Mouse (Mus musculus): ENCODE data around the gene Tcp11l2. TPM values are rescaled to one million over a fixed set of nuclear protein-coding genes. Genes with fewer than 3 reads are reported as not detected.
A peak's percentile ranks its signal among the peaks of the same experiment; 100 is the strongest.

The Tcp11l2 gene
- polyA plus RNA-seq, 1 experiment from 2014 or later: 36.2 TPM

- Histone ChIP-seq H3K9ac (ENCODE audit: low read length) (peak within 1 kb of the TSS; percentile 71), H3K27ac (replicated peaks in 1 of 2; ENCODE audit: control insufficient read depth in 1 of 2, insufficient read depth in 1 of 2, low read depth in 2 of 2, low read length in 2 of 2) (peak within 1 kb of the TSS; percentile 91 to 92), H3K4me3 (ENCODE audit: control insufficient read depth in 1 of 2, insufficient read depth in 1 of 2, low read depth in 1 of 2, low read length in 2 of 2) (peak within 1 kb of the TSS; percentile 58 to 75), H3K36me3 (ENCODE audit: control insufficient read depth, insufficient read depth, low read length) (no peaks in the 10 kb centered on the region), H3K4me2 (ENCODE audit: low read length) (peak within 1 kb of the TSS; percentile 78), H3K9me3 (ENCODE audit: control insufficient read depth, low read length) (no peaks in the 10 kb centered on the region), H3K27me3 (ENCODE audit: control insufficient read depth, insufficient read depth, low read length) (no peaks in the 10 kb centered on the region), H3K4me1 (ENCODE audit: control insufficient read depth in 2 of 2, insufficient read depth in 2 of 2, low read length in 2 of 2) (peaks cover 0 to 7% of the 10 kb centered on the region in 2 experiments; a peak in 2 of 4 replicates)
- ATAC-seq (ENCODE audit: insufficient number of reproducible peaks, insufficient read depth, low FRiP score, low read depth): peak; percentile 92
- 5% methylated on average over 53 of the region's 53 CpGs for WGBS
These were observed 45.7 kb downstream of the Tcp11l2 start, which contains the start of gene Polr3b for GRCm38 (mm10) chr10:84621826-84622790. Polr3b (plus strand) TSS chr10:84622292.

GRCm38 (mm10) chr10:84631182-84631581 is 54.8 kb downstream of the Tcp11l2 start:
- no peak overlapping the region for H3K27ac ChIP-seq (replicated peaks in 1 of 2; ENCODE audit: control insufficient read depth in 1 of 2, insufficient read depth in 1 of 2, low read depth in 2 of 2, low read length in 2 of 2)
- no peaks in the 10 kb centered on the region for H3K27me3 ChIP-seq (ENCODE audit: control insufficient read depth, insufficient read depth, low read length)
- no peak overlapping the region for H3K4me2 ChIP-seq (ENCODE audit: low read length)
- H3K36me3 ChIP-seq (ENCODE audit: control insufficient read depth, insufficient read depth, low read length): peaks cover 66% of the 10 kb centered on the region
- no peaks in the 10 kb centered on the region for H3K9me3 ChIP-seq (ENCODE audit: control insufficient read depth, low read length)
- H3K4me1 ChIP-seq (ENCODE audit: control insufficient read depth in 2 of 2, insufficient read depth in 2 of 2, low read length in 2 of 2): no peaks in the 10 kb centered on the region
- 67% methylated on average over 5 of the region's 5 CpGs for WGBS
- no peak overlapping the region for H3K4me3 ChIP-seq (ENCODE audit: control insufficient read depth in 1 of 2, insufficient read depth in 1 of 2, low read depth in 1 of 2, low read length in 2 of 2)
- H3K9ac ChIP-seq (ENCODE audit: low read length): no peak overlapping the region
- ATAC-seq (ENCODE audit: insufficient number of reproducible peaks, insufficient read depth, low FRiP score, low read depth): no peak

- WGBS: 91% methylated on average over 4 of the region's 4 CpGs
- Histone ChIP-seq H3K27ac (replicated peaks in 1 of 2; ENCODE audit: control insufficient read depth in 1 of 2, insufficient read depth in 1 of 2, low read depth in 2 of 2, low read length in 2 of 2) (no peak overlapping the region), H3K9me3 (ENCODE audit: control insufficient read depth, low read length) (no peaks in the 10 kb centered on the region), H3K4me2 (ENCODE audit: low read length) (no peak overlapping the region), H3K9ac (ENCODE audit: low read length) (no peak overlapping the region), H3K4me1 (ENCODE audit: control insufficient read depth in 2 of 2, insufficient read depth in 2 of 2, low read length in 2 of 2) (no peaks in the 10 kb centered on the region), H3K27me3 (ENCODE audit: control insufficient read depth, insufficient read depth, low read length) (no peaks in the 10 kb centered on the region), H3K4me3 (ENCODE audit: control insufficient read depth in 1 of 2, insufficient read depth in 1 of 2, low read depth in 1 of 2, low read length in 2 of 2) (no peak overlapping the region), H3K36me3 (ENCODE audit: control insufficient read depth, insufficient read depth, low read length) (peaks cover 74% of the 10 kb centered on the region)
- no peak for ATAC-seq (ENCODE audit: insufficient number of reproducible peaks, insufficient read depth, low FRiP score, low read depth)
These were observed 55.6 kb downstream of the Tcp11l2 start for GRCm38 (mm10) chr10:84632005-84632404.

- Histone ChIP-seq H3K4me1 (ENCODE audit: control insufficient read depth in 2 of 2, insufficient read depth in 2 of 2, low read length in 2 of 2) (no peaks in the 10 kb centered on the region), H3K27me3 (ENCODE audit: control insufficient read depth, insufficient read depth, low read length) (no peaks in the 10 kb centered on the region), H3K9ac (ENCODE audit: low read length) (no peak overlapping the region), H3K36me3 (ENCODE audit: control insufficient read depth, insufficient read depth, low read length) (peaks cover 84% of the 10 kb centered on the region), H3K9me3 (ENCODE audit: control insufficient read depth, low read length) (no peaks in the 10 kb centered on the region), H3K27ac (replicated peaks in 1 of 2; ENCODE audit: control insufficient read depth in 1 of 2, insufficient read depth in 1 of 2, low read depth in 2 of 2, low read length in 2 of 2) (no peak overlapping the region), H3K4me2 (ENCODE audit: low read length) (no peak overlapping the region), H3K4me3 (ENCODE audit: control insufficient read depth in 1 of 2, insufficient read depth in 1 of 2, low read depth in 1 of 2, low read length in 2 of 2) (no peak overlapping the region)
- 87% methylated on average over 10 of the region's 10 CpGs for WGBS
- no peak for ATAC-seq (ENCODE audit: insufficient number of reproducible peaks, insufficient read depth, low FRiP score, low read depth)
These were observed 60.2 kb downstream of the Tcp11l2 start for GRCm38 (mm10) chr10:84636656-84637055.

GRCm38 (mm10) chr10:84638382-84638781 is 62.0 kb downstream of the Tcp11l2 start:
- Histone ChIP-seq H3K4me2 (ENCODE audit: low read length) (no peak overlapping the region), H3K9me3 (ENCODE audit: control insufficient read depth, low read length) (no peaks in the 10 kb centered on the region), H3K27me3 (ENCODE audit: control insufficient read depth, insufficient read depth, low read length) (no peaks in the 10 kb centered on the region), H3K4me3 (ENCODE audit: control insufficient read depth in 1 of 2, insufficient read depth in 1 of 2, low read depth in 1 of 2, low read length in 2 of 2) (no peak overlapping the region), H3K4me1 (ENCODE audit: control insufficient read depth in 2 of 2, insufficient read depth in 2 of 2, low read length in 2 of 2) (no peaks in the 10 kb centered on the region), H3K27ac (replicated peaks in 1 of 2; ENCODE audit: control insufficient read depth in 1 of 2, insufficient read depth in 1 of 2, low read depth in 2 of 2, low read length in 2 of 2) (no peak overlapping the region), H3K36me3 (ENCODE audit: control insufficient read depth, insufficient read depth, low read length) (peaks cover 68% of the 10 kb centered on the region), H3K9ac (ENCODE audit: low read length) (no peak overlapping the region)
- 81% methylated on average over 4 of the region's 4 CpGs for WGBS
- no peak for ATAC-seq (ENCODE audit: insufficient number of reproducible peaks, insufficient read depth, low FRiP score, low read depth)

GRCm38 (mm10) chr10:84639525-84640287 is 63.3 kb downstream of the Tcp11l2 start:
- no peak for ATAC-seq (ENCODE audit: insufficient number of reproducible peaks, insufficient read depth, low FRiP score, low read depth)

GRCm38 (mm10) chr10:84640861-84641260 is 64.4 kb downstream of the Tcp11l2 start:
- no peak overlapping the region for H3K4me3 ChIP-seq (ENCODE audit: control insufficient read depth in 1 of 2, insufficient read depth in 1 of 2, low read depth in 1 of 2, low read length in 2 of 2)
- no peak overlapping the region for H3K4me2 ChIP-seq (ENCODE audit: low read length)
- H3K4me1 ChIP-seq (ENCODE audit: control insufficient read depth in 2 of 2, insufficient read depth in 2 of 2, low read length in 2 of 2): no peaks in the 10 kb centered on the region
- ATAC-seq (ENCODE audit: insufficient number of reproducible peaks, insufficient read depth, low FRiP score, low read depth): no peak
- WGBS: 85% methylated on average over 7 of the region's 7 CpGs
- no peak overlapping the region for H3K27ac ChIP-seq (replicated peaks in 1 of 2; ENCODE audit: control insufficient read depth in 1 of 2, insufficient read depth in 1 of 2, low read depth in 2 of 2, low read length in 2 of 2)
- H3K9ac ChIP-seq (ENCODE audit: low read length): no peak overlapping the region
- peaks cover 50% of the 10 kb centered on the region for H3K36me3 ChIP-seq (ENCODE audit: control insufficient read depth, insufficient read depth, low read length)
- H3K27me3 ChIP-seq (ENCODE audit: control insufficient read depth, insufficient read depth, low read length): no peaks in the 10 kb centered on the region
- H3K9me3 ChIP-seq (ENCODE audit: control insufficient read depth, low read length): no peaks in the 10 kb centered on the region

More at GRCm38 (mm10) chr10:84639525-84640287, 63.3 kb downstream of the Tcp11l2 start:
- Histone ChIP-seq H3K9ac (ENCODE audit: low read length) (no peak overlapping the region), H3K27me3 (ENCODE audit: control insufficient read depth, insufficient read depth, low read length) (no peaks in the 10 kb centered on the region), H3K27ac (replicated peaks in 1 of 2; ENCODE audit: control insufficient read depth in 1 of 2, insufficient read depth in 1 of 2, low read depth in 2 of 2, low read length in 2 of 2) (no peak overlapping the region), H3K36me3 (ENCODE audit: control insufficient read depth, insufficient read depth, low read length) (peaks cover 61% of the 10 kb centered on the region), H3K9me3 (ENCODE audit: control insufficient read depth, low read length) (no peaks in the 10 kb centered on the region), H3K4me3 (ENCODE audit: control insufficient read depth in 1 of 2, insufficient read depth in 1 of 2, low read depth in 1 of 2, low read length in 2 of 2) (no peak overlapping the region), H3K4me1 (ENCODE audit: control insufficient read depth in 2 of 2, insufficient read depth in 2 of 2, low read length in 2 of 2) (no peaks in the 10 kb centered on the region), H3K4me2 (ENCODE audit: low read length) (no peak overlapping the region)
- 69% methylated on average over 4 of the region's 4 CpGs for WGBS
